Mouse (Mus musculus) midbrain, embryonic 14.5 days (tissue): ENCODE results near the gene Gm5136. TPM values are rescaled to one million over a fixed set of nuclear protein-coding genes. Genes with fewer than 3 reads are reported as not detected.

Experiments
- ATAC-seq: fragments of 200-750 bp; cut with Nextera tagmentation; 2 replicates; pipeline ENCODE4 v1.8.0; 2017; ENCODE audit warnings: moderate number of reproducible peaks, moderate library complexity; ENCODE audit not compliant: low FRiP score, low TSS enrichment
- DNase-seq: peaks from one replicate; pipeline ENCODE4 v3.0.0-alpha.2; 2015
- H3K27ac ChIP-seq: fragments of 300-500 bp; sonication (generic); replicated peaks from 2 replicates; pipeline ENCODE4 v1.5.1; 2014; ENCODE audit warnings: mild to moderate bottlenecking, low read depth, low read length, moderate library complexity
- H3K27me3 ChIP-seq: fragments of 300-500 bp; sonication (generic); 2 replicates; pipeline ENCODE4 v1.6.1; 2014; ENCODE audit warnings: low read length, control low read depth, mixed read lengths; ENCODE audit not compliant: control insufficient read depth, insufficient read depth
- H3K36me3 ChIP-seq: fragments of 300-500 bp; sonication (generic); 2 replicates; pipeline ENCODE4 v1.6.1; 2014; ENCODE audit warnings: low read length, control low read depth; ENCODE audit not compliant: control insufficient read depth, insufficient read depth
- H3K4me1 ChIP-seq: fragments of 300-500 bp; sonication (generic); 2 replicates; pipeline ENCODE4 v1.6.1; 2014; ENCODE audit warnings: mild to moderate bottlenecking, antibody characterized with exemption, low read length, control low read depth; ENCODE audit not compliant: control insufficient read depth, insufficient read depth
- H3K4me2 ChIP-seq: fragments of 300-500 bp; sonication (generic); 2 replicates; pipeline ENCODE4 v1.6.1; 2014; ENCODE audit warnings: mild to moderate bottlenecking, low read length, moderate library complexity
- H3K4me3 ChIP-seq: fragments of 300-500 bp; sonication (generic); replicated peaks from 2 replicates; pipeline ENCODE4 v1.5.1; 2014; ENCODE audit warnings: low read depth, low read length
- H3K9ac ChIP-seq: fragments of 300-500 bp; sonication (generic); replicated peaks from 2 replicates; pipeline ENCODE4 v1.6.1; 2014; ENCODE audit warnings: mild to moderate bottlenecking, low read length, moderate library complexity
- H3K9me3 ChIP-seq: fragments of 300-500 bp; sonication (generic); 2 replicates; pipeline ENCODE4 v1.6.1; 2016; ENCODE audit warnings: low read length, control low read depth, mixed read lengths; ENCODE audit not compliant: control insufficient read depth
- WGBS: fragments of 180-500 bp; shearing (Covaris S2); extraction: QIAGEN DNeasy Blood & Tissue Kit; methylation state at CpG from one replicate; pipeline ENCODE4 v1.1.7; 2014; 5-methylcytosine and 5-hydroxymethylcytosine counted together
- polyA plus RNA-seq: library from polyadenylated mRNA; unstranded; fragments of >200 nt; fragmentation: Nextera tagmentation; extraction: Ambion mirVana; gene quantifications from 2 replicates; pipeline ENCODE4 v1.2.1, GENCODE M21; 2014

Gm5136 gene
- 0.20 and 0.72 TPM in 2 replicates for polyA plus RNA-seq

DNA sequence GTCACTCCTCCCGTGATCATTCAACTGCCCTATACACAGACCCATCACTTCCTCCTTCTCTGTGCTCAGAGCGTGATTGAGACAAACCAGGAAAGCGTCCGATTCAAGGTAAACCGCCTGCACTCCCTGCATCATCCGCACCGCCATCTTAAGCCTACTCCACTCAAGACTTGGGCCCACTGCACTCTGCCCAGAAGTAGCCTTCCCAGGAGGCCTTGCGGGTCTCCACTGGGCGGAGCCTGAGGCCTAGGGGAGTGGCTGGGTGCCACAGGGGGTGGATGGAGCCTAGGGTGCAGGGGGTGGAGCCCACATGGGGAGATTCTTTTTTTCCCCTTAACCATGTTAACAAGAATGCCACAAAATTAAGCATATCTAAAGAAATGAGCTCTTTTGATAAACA is at the start of gene Gm5136:
TSS of gene Gm5136 (minus strand) at position 215 of the 400 bp plus-strand sequence.
- Histone ChIP-seq H3K4me3 (no peak within 1 kb of the TSS), H3K9ac (no peak within 1 kb of the TSS), H3K9me3 (no peaks in the 10 kb centered on the region), H3K27ac (peak within 1 kb of the TSS; percentile 73; the same call in 1 of the 2 replicates), H3K4me2 (peak within 1 kb of the TSS; percentile 23), H3K27me3 (no peaks in the 10 kb centered on the region), H3K36me3 (no peaks in the 10 kb centered on the region), H3K4me1 (no peaks in the 10 kb centered on the region)
- 98% methylated on average over 9 of the region's 9 CpGs for WGBS
- no peak for DNase-seq
- ATAC-seq, result peak; percentile 73

DNA sequence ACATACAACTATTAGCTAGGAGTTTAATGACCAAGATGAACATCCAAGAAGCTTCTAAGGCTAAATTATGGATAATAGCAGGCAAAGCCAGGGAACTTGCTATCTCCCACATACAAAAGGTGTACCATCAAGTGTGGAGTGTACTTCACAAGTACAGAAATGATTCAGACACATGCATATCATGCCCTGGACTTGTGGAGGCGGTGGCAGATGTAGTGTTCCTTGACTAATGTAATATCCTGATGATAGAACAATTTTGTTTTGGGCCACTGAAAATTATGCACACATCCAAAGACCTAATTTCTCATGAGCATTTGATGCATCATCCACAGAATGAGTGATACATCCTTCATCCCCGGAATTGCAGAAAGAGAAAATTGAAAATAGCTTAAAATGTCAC is 43.8 kb upstream of the Gm5136 start:
- DNase-seq (no peak), ATAC-seq (no peak)
- Histone ChIP-seq H3K27ac (no peak overlapping the region), H3K36me3 (no peaks in the 10 kb centered on the region), H3K27me3 (no peaks in the 10 kb centered on the region), H3K9ac (no peak overlapping the region), H3K9me3 (no peaks in the 10 kb centered on the region), H3K4me3 (no peak overlapping the region), H3K4me2 (no peak overlapping the region), H3K4me1 (no peaks in the 10 kb centered on the region)
- WGBS, result 92% methylated on average over 2 of the region's 2 CpGs

DNA sequence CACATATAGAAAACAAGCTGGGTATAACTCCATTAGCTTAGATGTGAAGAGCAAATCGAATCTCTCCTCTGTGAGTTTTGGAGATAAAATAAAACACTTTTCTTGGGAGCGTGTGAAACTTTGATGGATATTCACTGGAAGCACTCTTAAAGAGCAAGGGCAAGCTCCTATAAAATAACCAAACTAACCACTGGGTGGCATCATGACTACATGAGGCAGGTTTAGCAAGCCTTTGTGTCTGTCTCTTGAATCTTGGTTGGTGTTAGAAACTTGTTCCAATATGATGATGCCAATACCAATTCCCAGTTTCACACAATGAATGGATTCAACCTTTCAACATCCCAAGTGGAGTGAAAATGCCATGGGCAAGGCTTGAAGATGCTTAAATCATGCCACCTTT is 34.0 kb upstream of the Gm5136 start:
- Histone ChIP-seq H3K36me3 (no peaks in the 10 kb centered on the region), H3K27me3 (no peaks in the 10 kb centered on the region), H3K4me1 (no peaks in the 10 kb centered on the region), H3K4me2 (no peak overlapping the region), H3K9ac (no peak overlapping the region), H3K9me3 (peaks cover 5% of the 10 kb centered on the region), H3K27ac (no peak overlapping the region), H3K4me3 (no peak overlapping the region)
- ATAC-seq (0 out of 2 replicates have a peak, but pooled peaks have one; percentile 50), DNase-seq (peak; percentile 80)
- 80% methylated on average over 2 of the region's 2 CpGs for WGBS

DNA sequence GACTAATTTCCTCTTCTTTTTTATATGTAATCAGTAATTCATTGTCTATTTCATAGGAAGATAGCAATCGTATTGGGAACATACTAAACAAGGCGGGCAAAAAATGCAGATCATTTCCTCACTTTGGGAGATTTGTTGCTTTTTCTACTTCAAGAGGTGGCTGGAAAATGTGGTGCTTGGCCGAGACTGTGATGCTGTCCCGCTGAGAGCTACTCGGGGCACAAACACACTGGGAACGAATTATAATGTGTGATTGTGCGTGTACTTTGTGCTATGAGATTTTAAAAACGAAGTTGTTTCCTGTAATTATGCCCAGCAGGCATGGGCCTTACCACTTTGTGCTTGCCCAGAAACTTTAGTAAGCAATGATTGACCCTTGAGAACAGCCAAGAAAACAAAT is 29.0 kb upstream of the Gm5136 start:
- no peak overlapping the region for H3K4me2 ChIP-seq
- ATAC-seq (no peak), DNase-seq (no peak)
- H3K36me3 ChIP-seq, result no peaks in the 10 kb centered on the region
- H3K9ac ChIP-seq, result no peak overlapping the region
- no peak overlapping the region for H3K4me3 ChIP-seq
- no peaks in the 10 kb centered on the region for H3K27me3 ChIP-seq
- no peaks in the 10 kb centered on the region for H3K4me1 ChIP-seq
- WGBS, result 79% methylated on average over 8 of the region's 8 CpGs
- H3K27ac ChIP-seq, result no peak overlapping the region
- peaks cover 5% of the 10 kb centered on the region for H3K9me3 ChIP-seq

DNA sequence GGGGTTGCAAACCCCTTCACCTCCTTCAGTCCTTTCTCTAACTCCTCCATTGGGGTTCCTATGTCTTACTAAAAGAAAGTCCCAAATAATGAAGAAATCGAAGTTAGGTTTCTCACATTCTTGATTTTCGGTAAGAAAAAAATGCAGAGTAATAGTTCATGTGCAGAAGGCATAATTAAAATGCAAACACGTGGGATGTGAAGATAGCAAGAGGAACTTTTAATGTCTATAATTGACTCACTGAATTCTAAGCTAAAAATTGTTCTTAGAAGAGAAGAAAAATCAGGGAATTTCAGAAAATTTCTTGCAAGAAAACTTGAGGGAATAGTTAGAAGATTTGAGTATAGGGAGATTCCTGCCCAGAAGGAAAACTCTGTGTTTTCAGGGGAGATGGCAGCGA is 26.4 kb upstream of the Gm5136 start:
- ATAC-seq (no peak), DNase-seq (no peak)
- Histone ChIP-seq H3K27me3 (no peaks in the 10 kb centered on the region), H3K9ac (no peak overlapping the region), H3K27ac (no peak overlapping the region), H3K9me3 (no peaks in the 10 kb centered on the region), H3K4me2 (no peak overlapping the region), H3K4me3 (no peak overlapping the region), H3K4me1 (no peaks in the 10 kb centered on the region), H3K36me3 (no peaks in the 10 kb centered on the region)
- 90% methylated on average over 4 of the region's 4 CpGs for WGBS

DNA sequence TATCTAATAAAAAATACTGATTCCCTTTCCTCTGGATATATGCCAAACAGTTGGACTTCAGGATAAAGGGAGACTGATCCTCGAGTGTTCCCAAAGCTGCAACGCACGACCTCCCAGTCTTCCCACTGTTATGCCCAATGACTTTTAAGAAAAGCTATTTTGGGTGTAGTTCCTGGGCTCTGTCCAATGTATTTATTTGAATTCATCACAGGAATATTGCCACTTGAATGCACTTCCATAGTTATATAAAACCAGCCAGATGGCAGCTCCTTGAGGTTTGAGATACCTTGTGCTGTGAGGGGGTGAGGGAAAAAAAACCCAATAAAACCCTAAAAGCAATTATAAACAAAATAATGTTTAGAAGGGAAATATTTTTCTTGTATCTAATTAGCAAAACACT is 24.9 kb upstream of the Gm5136 start:
- Histone ChIP-seq H3K4me3 (no peak overlapping the region), H3K36me3 (no peaks in the 10 kb centered on the region), H3K9ac (no peak overlapping the region), H3K27ac (no peak overlapping the region), H3K4me2 (no peak overlapping the region), H3K27me3 (no peaks in the 10 kb centered on the region), H3K4me1 (no peaks in the 10 kb centered on the region), H3K9me3 (no peaks in the 10 kb centered on the region)
- DNase-seq (no peak), ATAC-seq (no peak)
- 74% methylated on average over 3 of the region's 3 CpGs for WGBS

DNA sequence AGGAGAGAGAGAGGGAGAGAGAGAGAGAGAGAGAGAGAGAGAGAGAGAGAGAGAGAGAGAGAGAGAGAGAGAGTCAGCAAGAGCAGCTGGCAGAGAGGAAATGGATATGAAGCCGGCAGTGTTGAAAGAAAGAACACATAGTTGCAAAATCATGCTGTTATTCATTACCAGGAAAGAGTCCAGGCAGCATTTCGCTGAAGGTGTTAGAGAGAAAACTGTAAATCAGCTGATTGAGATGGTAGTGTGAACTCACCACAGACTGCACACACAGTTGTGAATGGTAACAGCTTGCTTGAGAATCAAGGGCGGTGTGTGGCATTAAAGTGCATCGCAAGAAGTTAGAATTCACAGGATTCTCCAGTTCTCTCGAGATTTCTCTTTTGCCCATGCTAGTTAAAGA is 10.6 kb upstream of the Gm5136 start:
- no peak overlapping the region for H3K4me3 ChIP-seq
- no peak overlapping the region for H3K4me2 ChIP-seq
- H3K4me1 ChIP-seq, result no peaks in the 10 kb centered on the region
- H3K9me3 ChIP-seq, result no peaks in the 10 kb centered on the region
- no peak for DNase-seq
- H3K36me3 ChIP-seq, result no peaks in the 10 kb centered on the region
- no peak overlapping the region for H3K27ac ChIP-seq
- no peak for ATAC-seq
- 81% methylated on average over 5 of the region's 5 CpGs for WGBS
- H3K27me3 ChIP-seq, result no peaks in the 10 kb centered on the region
- no peak overlapping the region for H3K9ac ChIP-seq

DNA sequence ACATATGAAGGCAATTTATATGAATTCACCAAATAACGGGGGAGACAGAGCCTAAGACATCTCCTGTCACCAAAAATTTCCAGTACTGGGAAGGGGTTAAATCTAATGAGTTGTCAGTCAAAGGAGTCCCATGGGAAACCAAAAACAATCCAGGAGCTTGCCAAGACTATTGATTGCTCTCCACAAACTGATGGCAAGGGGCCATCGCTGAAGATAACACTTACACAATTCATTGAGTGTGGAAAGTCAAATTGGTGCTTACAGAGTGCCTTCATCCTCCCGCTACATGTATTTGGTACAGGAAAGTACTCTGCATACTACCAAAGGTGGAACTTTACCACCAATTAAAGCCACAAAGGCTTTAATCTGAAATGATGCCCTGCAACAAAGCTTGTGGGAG is 5.7 kb upstream of the Gm5136 start:
- 94% methylated on average over 3 of the region's 3 CpGs for WGBS
- no peaks in the 10 kb centered on the region for H3K9me3 ChIP-seq

DNA sequence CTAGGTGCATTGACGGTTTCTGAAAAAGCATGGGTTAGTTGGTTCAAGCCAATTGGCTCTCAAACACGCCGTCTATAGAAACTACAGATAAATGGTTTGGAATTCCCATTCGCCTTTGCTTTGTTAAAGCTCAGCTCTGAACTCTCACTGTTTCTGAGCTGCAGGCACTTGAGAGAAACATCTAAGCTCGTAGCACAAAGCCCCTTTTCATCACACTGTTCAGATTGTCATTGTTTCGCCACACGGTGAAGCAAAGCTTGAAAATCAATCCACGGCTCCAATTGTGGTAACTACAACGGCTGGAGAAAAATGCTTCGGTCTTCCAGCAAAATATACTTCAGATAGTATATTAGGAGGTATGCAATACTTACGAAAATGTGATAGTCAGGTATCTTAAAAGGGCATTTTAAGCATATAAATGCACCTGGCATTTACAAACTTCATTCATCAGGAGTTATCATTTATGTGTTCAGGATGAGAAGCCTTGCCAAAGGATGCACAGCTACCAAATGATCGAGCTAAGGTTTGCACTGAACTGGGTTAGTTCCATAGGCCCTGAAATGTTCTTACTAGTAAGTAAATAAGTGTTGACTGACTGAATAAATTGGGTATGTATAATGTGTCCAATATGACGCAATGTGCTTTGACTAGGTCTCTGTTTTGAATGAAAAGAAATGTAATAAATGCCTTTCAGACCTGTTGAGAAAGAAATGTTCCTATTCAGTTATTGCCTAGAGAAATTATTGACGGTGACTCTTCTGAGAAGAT is 1.6 kb upstream of the Gm5136 start:
- no peak overlapping the region; the same call in 1 of the 2 replicates for H3K9ac ChIP-seq
- peak overlapping the region; percentile 23 for H3K4me2 ChIP-seq
- no peaks in the 10 kb centered on the region for H3K36me3 ChIP-seq
- H3K27me3 ChIP-seq, result no peaks in the 10 kb centered on the region
- H3K27ac ChIP-seq, result peak overlapping the region; percentile 73
- ATAC-seq (peak; percentile 75; the same call in 1 of the 2 replicates), DNase-seq (peak; percentile 76)
- 12% methylated on average over 14 of the region's 14 CpGs for WGBS
- no peaks in the 10 kb centered on the region for H3K4me1 ChIP-seq
- H3K9me3 ChIP-seq, result no peaks in the 10 kb centered on the region
- H3K4me3 ChIP-seq, result no peak overlapping the region

More for the DNA sequence above, 5.7 kb upstream of the Gm5136 start:
- no peak overlapping the region for H3K27ac ChIP-seq
- H3K4me1 ChIP-seq, result no peaks in the 10 kb centered on the region
- DNase-seq (no peak), ATAC-seq (no peak)
- H3K27me3 ChIP-seq, result no peaks in the 10 kb centered on the region
- no peak overlapping the region for H3K4me3 ChIP-seq
- H3K36me3 ChIP-seq, result no peaks in the 10 kb centered on the region
- no peak overlapping the region for H3K9ac ChIP-seq
- H3K4me2 ChIP-seq, result no peak overlapping the region
